Mouse (Mus musculus) MEL (cell line): ENCODE data around the gene Il6ra. TPM values are rescaled to one million over a fixed set of nuclear protein-coding genes. Genes with fewer than 3 reads are reported as not detected.

Source experiments
- DNase-seq: peaks from one replicate; pipeline ENCODE4 v3.0.0; 2011; ENCODE audit warnings: low read depth, low spot score
- H3K27ac ChIP-seq: 2 replicates; pipeline ENCODE4 v1.5.1; 2012; ENCODE audit warnings: low read depth, mild to moderate bottlenecking, control low read depth, low read length, moderate library complexity; ENCODE audit not compliant: control insufficient read depth
- H3K27me3 ChIP-seq, 2 experiments: fragments of 150-350 bp in 1 of 2; sonication (generic) in 1 of 2; 2 replicates each; pipeline ENCODE4 v1.6.1; 2012; ENCODE audit warnings: low read length in 2 of 2, mild to moderate bottlenecking in 2 of 2, improper control_type of control experiment in 1 of 2, moderate library complexity in 1 of 2; ENCODE audit not compliant: insufficient read depth in 2 of 2, control insufficient read depth in 1 of 2
- H3K36me3 ChIP-seq, 2 experiments: 2 replicates each; pipeline ENCODE4 v1.6.1; 2012 to 2014; ENCODE audit warnings: low read length in 2 of 2, improper control_type of control experiment in 1 of 2, inconsistent platforms in 1 of 2, mild to moderate bottlenecking in 1 of 2; ENCODE audit not compliant: insufficient read depth in 2 of 2, control insufficient read depth in 1 of 2
- H3K4me1 ChIP-seq, 2 experiments: fragments of 150-350 bp in 1 of 2; sonication (generic) in 1 of 2; 2 replicates each; pipeline ENCODE4 v1.6.1; 2012; ENCODE audit warnings: low read length in 2 of 2, improper control_type of control experiment in 1 of 2, mild to moderate bottlenecking in 1 of 2; ENCODE audit not compliant: insufficient read depth in 2 of 2, control insufficient read depth in 1 of 2
- H3K4me3 ChIP-seq, 2 experiments: fragments of 150-350 bp in 1 of 2; sonication (generic) in 1 of 2; 2 replicates each; pipeline ENCODE4 v1.5.1; 2012; ENCODE audit warnings: low read depth in 2 of 2, low read length in 2 of 2, mild to moderate bottlenecking in 2 of 2, moderate library complexity in 2 of 2, control low read depth in 1 of 2, improper control_type of control experiment in 1 of 2; ENCODE audit not compliant: control insufficient read depth in 1 of 2, insufficient read depth in 1 of 2
- H3K79me2 ChIP-seq: 2 replicates; pipeline ENCODE4 v1.6.1; 2012; ENCODE audit warnings: mild to moderate bottlenecking, low read length, moderate library complexity; ENCODE audit not compliant: control insufficient read depth, poor library complexity, insufficient read depth
- H3K9ac ChIP-seq: 2 replicates; pipeline ENCODE4 v1.6.1; 2012; ENCODE audit warnings: low read depth, mild to moderate bottlenecking, control low read depth, low read length, moderate library complexity; ENCODE audit not compliant: control insufficient read depth, poor library complexity, severe bottlenecking
- H3K9me3 ChIP-seq: fragments of 150-350 bp; sonication (generic); replicated peaks from 2 replicates; pipeline ENCODE4 v1.6.1; 2012; ENCODE audit warnings: mild to moderate bottlenecking, low read length, improper control_type of control experiment, moderate library complexity; ENCODE audit not compliant: insufficient read depth
- BHLHE40 ChIP-seq: IDR thresholded peaks from 2 replicates; pipeline ENCODE4 v1.6.1; 2012; ENCODE audit warnings: low read depth, mild to moderate bottlenecking, inconsistent platforms, low read length, improper control_type of control experiment, borderline replicate concordance
- CHD2 ChIP-seq: IDR thresholded peaks from 2 replicates; pipeline ENCODE4 v1.6.1; 2011; ENCODE audit warnings: low read length, improper control_type of control experiment
- CTCF ChIP-seq, 3 experiments: IDR thresholded peaks in 2 of 3; conservative IDR thresholded peaks in 1 of 3; 2 replicates each; pipeline ENCODE4 v1.5.1; 2011 to 2012; ENCODE audit warnings: low read length in 3 of 3, low read depth in 2 of 3, mild to moderate bottlenecking in 2 of 3, improper control_type of control experiment in 1 of 3, inconsistent platforms in 1 of 3, mixed read lengths in 1 of 3, moderate library complexity in 1 of 3; ENCODE audit not compliant: control insufficient read depth in 1 of 3, insufficient read depth in 1 of 3, poor library complexity in 1 of 3, severe bottlenecking in 1 of 3
- E2F4 ChIP-seq: IDR thresholded peaks from 2 replicates; pipeline ENCODE4 v1.6.1; 2011; ENCODE audit warnings: low read depth, low read length, improper control_type of control experiment, borderline replicate concordance
- ELF1 ChIP-seq: IDR thresholded peaks from 2 replicates; pipeline ENCODE4 v1.6.1; 2014; ENCODE audit warnings: low read depth, mild to moderate bottlenecking, inconsistent platforms, low read length, improper control_type of control experiment, moderate library complexity
- EP300 ChIP-seq, 2 experiments: IDR thresholded peaks; 2 replicates each; pipeline ENCODE4 v1.6.1; 2011; ENCODE audit warnings: improper control_type of control experiment in 2 of 2, low read length in 2 of 2, low read depth in 1 of 2, mild to moderate bottlenecking in 1 of 2
- ETS1 ChIP-seq: IDR thresholded peaks from 2 replicates; pipeline ENCODE4 v1.6.1; 2012; ENCODE audit warnings: low read depth, mild to moderate bottlenecking, inconsistent platforms, low read length, improper control_type of control experiment, moderate library complexity
- GABPA ChIP-seq: IDR thresholded peaks from 2 replicates; pipeline ENCODE4 v1.6.1; 2012; ENCODE audit warnings: low read depth, mild to moderate bottlenecking, inconsistent platforms, low read length, improper control_type of control experiment, moderate library complexity
- GATA1 ChIP-seq: IDR thresholded peaks from 2 replicates; pipeline ENCODE4 v1.6.1; 2011; ENCODE audit warnings: low read depth, low read length, improper control_type of control experiment
- HCFC1 ChIP-seq: IDR thresholded peaks from 2 replicates; pipeline ENCODE4 v1.6.1; 2012; ENCODE audit warnings: low read depth, mild to moderate bottlenecking, inconsistent platforms, low read length, improper control_type of control experiment, moderate library complexity
- JUND ChIP-seq: IDR thresholded peaks from 2 replicates; pipeline ENCODE4 v1.6.1; 2011; ENCODE audit warnings: low read depth, mild to moderate bottlenecking, improper control_type of control experiment, low read length
- MAFK ChIP-seq: IDR thresholded peaks from 2 replicates; pipeline ENCODE4 v1.6.1; 2011; ENCODE audit warnings: low read depth, mild to moderate bottlenecking, low read length, improper control_type of control experiment, borderline replicate concordance
- MAZ ChIP-seq: IDR thresholded peaks from 2 replicates; pipeline ENCODE4 v1.6.1; 2012; ENCODE audit warnings: low read depth, mild to moderate bottlenecking, inconsistent platforms, low read length, improper control_type of control experiment
- MEF2A ChIP-seq: IDR thresholded peaks from 2 replicates; pipeline ENCODE4 v1.6.1; 2014; ENCODE audit warnings: low read depth, mild to moderate bottlenecking, inconsistent platforms, low read length, improper control_type of control experiment; ENCODE audit not compliant: poor library complexity, insufficient replicate concordance, severe bottlenecking; ENCODE audit errors: extremely low read depth
- MXI1 ChIP-seq: IDR thresholded peaks from 2 replicates; pipeline ENCODE4 v1.6.1; 2011; ENCODE audit warnings: mild to moderate bottlenecking, low read depth, low read length, improper control_type of control experiment
- MYB ChIP-seq: IDR thresholded peaks from 2 replicates; pipeline ENCODE4 v1.6.1; 2011; ENCODE audit warnings: mild to moderate bottlenecking, low read depth, low read length, improper control_type of control experiment
- MYC ChIP-seq: IDR thresholded peaks from 2 replicates; pipeline ENCODE4 v1.6.1; 2011; ENCODE audit warnings: low read depth, mild to moderate bottlenecking, low read length, improper control_type of control experiment, moderate library complexity
- NELFE ChIP-seq: IDR thresholded peaks from 2 replicates; pipeline ENCODE4 v1.6.1; 2011; ENCODE audit warnings: low read depth, low read length, improper control_type of control experiment
- POLR2AphosphoS2 ChIP-seq: IDR thresholded peaks from 2 replicates; pipeline ENCODE4 v1.6.1; 2011; ENCODE audit warnings: low read length, improper control_type of control experiment
- POLR2AphosphoS5 ChIP-seq: IDR thresholded peaks from 2 replicates; pipeline ENCODE4 v1.6.1; 2012; ENCODE audit warnings: low read depth, borderline replicate concordance, mild to moderate bottlenecking, inconsistent platforms, low read length, moderate library complexity, mixed read lengths
- RAD21 ChIP-seq: IDR thresholded peaks from 2 replicates; pipeline ENCODE4 v1.6.1; 2011; ENCODE audit warnings: mild to moderate bottlenecking, low read depth, low read length, improper control_type of control experiment
- RCOR1 ChIP-seq: IDR thresholded peaks from 2 replicates; pipeline ENCODE4 v1.6.1; 2012; ENCODE audit warnings: low read depth, mild to moderate bottlenecking, inconsistent platforms, low read length, improper control_type of control experiment
- SIN3A ChIP-seq: IDR thresholded peaks from 2 replicates; pipeline ENCODE4 v1.6.1; 2012; ENCODE audit warnings: low read length, improper control_type of control experiment, inconsistent platforms
- SMC3 ChIP-seq: IDR thresholded peaks from 2 replicates; pipeline ENCODE4 v1.6.1; 2011; ENCODE audit warnings: low read depth, low read length, improper control_type of control experiment
- TAL1 ChIP-seq: IDR thresholded peaks from 2 replicates; pipeline ENCODE4 v1.6.1; 2012; ENCODE audit warnings: mild to moderate bottlenecking, inconsistent platforms, low read length, moderate library complexity, mixed read lengths
- TBP ChIP-seq: IDR thresholded peaks from 2 replicates; pipeline ENCODE4 v1.8.0; 2011; ENCODE audit warnings: low read depth, low read length, improper control_type of control experiment
- TCF12 ChIP-seq: IDR thresholded peaks from 2 replicates; pipeline ENCODE4 v1.6.1; 2014; ENCODE audit warnings: low read depth, mild to moderate bottlenecking, inconsistent platforms, low read length, improper control_type of control experiment, moderate library complexity
- UBTF ChIP-seq: IDR thresholded peaks from 2 replicates; pipeline ENCODE4 v1.6.1; 2012; ENCODE audit warnings: low read depth, mild to moderate bottlenecking, inconsistent platforms, low read length, improper control_type of control experiment, moderate library complexity, borderline replicate concordance; ENCODE audit not compliant: insufficient read depth
- USF1 ChIP-seq: IDR thresholded peaks from 2 replicates; pipeline ENCODE4 v1.6.1; 2014; ENCODE audit warnings: low read depth, mild to moderate bottlenecking, inconsistent platforms, low read length, improper control_type of control experiment, moderate library complexity
- USF2 ChIP-seq, 2 experiments: IDR thresholded peaks; 2 replicates each; pipeline ENCODE4 v1.6.1; 2011 to 2012; ENCODE audit warnings: improper control_type of control experiment in 2 of 2, low read length in 2 of 2, borderline replicate concordance in 1 of 2, inconsistent platforms in 1 of 2, low read depth in 1 of 2, mild to moderate bottlenecking in 1 of 2; ENCODE audit not compliant: insufficient read depth in 1 of 2
- ZC3H11A ChIP-seq: IDR thresholded peaks from 2 replicates; pipeline ENCODE4 v1.6.1; 2012; ENCODE audit warnings: low read depth, mild to moderate bottlenecking, inconsistent platforms, low read length, improper control_type of control experiment
- ZKSCAN1 ChIP-seq: IDR thresholded peaks from 2 replicates; pipeline ENCODE4 v1.6.1; 2012; ENCODE audit warnings: low read depth, mild to moderate bottlenecking, inconsistent platforms, low read length, improper control_type of control experiment, moderate library complexity
- ZMIZ1 ChIP-seq: IDR thresholded peaks from 2 replicates; pipeline ENCODE4 v1.6.1; 2012; ENCODE audit warnings: low read depth, mild to moderate bottlenecking, inconsistent platforms, low read length, improper control_type of control experiment, moderate library complexity
- ZNF384 ChIP-seq: IDR thresholded peaks from 2 replicates; pipeline ENCODE4 v1.6.1; 2012; ENCODE audit warnings: low read depth, mild to moderate bottlenecking, inconsistent platforms, low read length, improper control_type of control experiment
- polyA plus RNA-seq, 2 experiments: library from polyadenylated mRNA; stranded (reverse) in 1 of 2; unstranded in 1 of 2; fragments of >175 nt in 1 of 2; fragments of >200 nt in 1 of 2; gene quantifications; 2 replicates each; pipeline versions ENCODE4 v1.2.1 to v1.2.4; 2012; ENCODE audit warnings: low replicate concordance in 2 of 2, low read depth in 1 of 2; ENCODE audit not compliant: insufficient read length in 2 of 2, insufficient read depth in 1 of 2, missing spikeins in 1 of 2
- total RNA-seq: library from RNA; depleted of rRNA; stranded (reverse); fragments of 300-350 nt; gene quantifications from 2 replicates; pipeline ENCODE4 v1.2.3, GENCODE M21; 2012; rRNA removed

The Il6ra gene
- total RNA-seq (0.13 and 0.15 TPM in 2 replicates), polyA plus RNA-seq (1 to 10 TPM in 1 of 2 experiments, not detected in 1; 3.4 TPM)

DNA sequence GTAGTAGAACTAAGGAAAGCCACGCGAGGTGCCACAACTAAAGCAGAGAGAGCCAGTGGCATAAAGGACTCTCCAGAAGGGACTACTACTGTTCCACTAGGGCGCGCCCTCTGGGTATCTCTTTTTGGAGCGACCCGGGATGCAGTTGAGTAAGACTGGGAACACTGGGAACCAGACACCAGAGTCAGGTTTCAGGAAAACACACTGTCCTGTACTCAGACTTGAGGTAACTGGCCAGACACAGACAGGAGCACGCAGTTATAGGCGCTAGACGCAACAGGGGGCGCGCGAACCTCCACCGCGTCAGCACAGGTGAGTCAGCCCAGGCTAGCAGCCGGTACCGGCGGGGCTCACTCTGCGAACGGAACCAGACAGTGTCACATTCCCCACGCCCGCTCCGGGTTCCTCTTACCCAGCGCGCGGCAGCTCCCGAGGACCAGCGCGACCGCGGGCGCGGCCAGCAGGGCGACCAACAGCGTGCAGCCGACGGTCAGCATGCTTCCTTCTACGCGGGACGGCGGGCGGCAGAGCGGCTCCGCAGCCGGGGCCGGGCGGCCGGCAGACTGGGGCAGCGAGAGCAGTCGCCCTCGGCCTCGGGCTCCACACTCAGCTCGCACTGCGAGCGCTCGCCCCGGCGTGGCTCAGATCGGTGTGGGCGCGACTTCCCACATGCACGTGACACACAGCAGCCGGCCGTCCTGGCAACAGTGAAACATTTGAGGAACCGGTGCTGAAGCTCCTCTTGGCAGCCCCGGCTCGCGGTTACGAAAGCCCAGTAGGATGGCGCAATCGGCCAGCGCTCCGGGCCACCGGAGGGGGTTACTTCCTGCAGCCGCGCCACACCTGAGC is at the start of gene Il6ra:
TSS of gene Il6ra (minus strand) at position 654 of the 849 bp plus-strand sequence.
- peaks cover 1 to 7% of the 10 kb centered on the region in 2 experiments; a peak in 3 of 4 replicates for H3K27me3 ChIP-seq
- TF ChIP-seq GABPA (no peak), EP300 (IDR thresholded peaks at IDR 0.05; ENCODE audit: low read depth in 1 of 2, low read length in 2 of 2) (peak in 1 of 2 experiments; percentile 27; a peak in 2 of 4 replicates), BHLHE40 (peak; percentile 98), RCOR1 (no peak), MXI1 (peak; percentile 93), POLR2AphosphoS2 (no peak), UBTF (peak; percentile 98), USF1 (peak; percentile 92), MYC (peak; percentile 66; the same call in 1 of the 2 replicates), GATA1 (no peak), TCF12 (0 out of 2 replicates have a peak, but pooled peaks have one; percentile 12), MEF2A (no peak), SIN3A (peak; percentile 65), HCFC1 (no peak), TAL1 (no peak), MAZ (no peak), MAFK (no peak), MYB (no peak), ZKSCAN1 (no peak), POLR2AphosphoS5 (no peak), ZC3H11A (no peak), NELFE (no peak), CHD2 (no peak), ETS1 (peak; percentile 67), JUND (no peak), RAD21 (no peak), SMC3 (0 out of 2 replicates have a peak, but pooled peaks have one; percentile 9), ELF1 (0 out of 2 replicates have a peak, but pooled peaks have one; percentile 40), USF2 (IDR thresholded peaks at IDR 0.05; ENCODE audit: borderline replicate concordance in 1 of 2, insufficient read depth in 1 of 2, low read depth in 1 of 2, low read length in 2 of 2) (0 out of 4 replicates have a peak, but pooled peaks of 1 of the 2 experiments have one; percentile 41), CTCF (IDR thresholded peaks at IDR 0.05 in 2 of 3, conservative IDR thresholded peaks at IDR 0.05 in 1 of 3; ENCODE audit: control insufficient read depth in 1 of 3, insufficient read depth in 1 of 3, low read depth in 2 of 3, low read length in 3 of 3, poor library complexity in 1 of 3, severe bottlenecking in 1 of 3) (peak in 1 of 3 experiments; percentile 42; a peak in 5 of 6 replicates), ZMIZ1 (no peak), TBP (peak; percentile 93), E2F4 (no peak), ZNF384 (no peak)

More for the DNA sequence above, at the start of gene Il6ra:
- no peaks in the 10 kb centered on the region for H3K9me3 ChIP-seq
- no peaks in the 10 kb centered on the region for H3K79me2 ChIP-seq
- peaks cover 0 to 19% of the 10 kb centered on the region in 2 experiments; a peak in 3 of 4 replicates for H3K4me1 ChIP-seq
- no peak within 1 kb of the TSS for H3K27ac ChIP-seq
- peaks cover 0 to 9% of the 10 kb centered on the region in 2 experiments; a peak in 2 of 4 replicates for H3K36me3 ChIP-seq
- H3K4me3 ChIP-seq, result peak within 1 kb of the TSS; percentile 52 to 65
- peak within 1 kb of the TSS; percentile 50 for H3K9ac ChIP-seq
- DNase-seq, result peak; percentile 91
